Mouse (Mus musculus): Measurements from ENCODE around the gene Mrpl33. TPM values are rescaled to one million over a fixed set of nuclear protein-coding genes. Genes with fewer than 3 reads are reported as not detected.

The Mrpl33 gene
- polyA plus RNA-seq, 1 experiment from 2014 or later, result 211 TPM

DNA sequence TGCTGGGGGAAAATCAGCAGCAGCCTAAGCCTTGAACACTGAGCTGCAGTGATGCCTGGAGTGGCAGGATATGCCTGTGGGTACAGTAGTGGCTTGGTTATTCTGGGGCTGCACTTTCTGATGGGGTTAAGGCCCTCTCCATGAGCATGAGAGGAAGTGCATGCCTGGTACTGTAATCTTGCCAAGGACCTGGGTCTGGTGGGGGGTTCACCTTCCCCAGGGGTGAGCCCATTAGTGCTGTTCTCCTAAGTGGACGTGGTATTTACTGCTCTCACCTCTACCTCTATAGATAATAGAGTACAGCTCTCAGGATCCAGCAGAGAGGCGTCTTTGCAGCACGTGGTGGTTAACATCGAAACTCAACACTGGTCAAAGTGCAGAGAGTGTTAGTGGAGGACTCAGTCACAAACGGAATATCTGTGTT lies 117.1 kb downstream of the Mrpl33 start:
- Histone ChIP-seq H3K9me3 (replicated peaks; ENCODE audit: control insufficient read depth, low read length, poor library complexity, severe bottlenecking) (no peaks in the 10 kb centered on the region), H3K27ac (ENCODE audit: low read length) (no peak overlapping the region), H3K36me3 (ENCODE audit: control insufficient read depth, insufficient read depth, low read length) (no peaks in the 10 kb centered on the region), H3K4me1 (ENCODE audit: control insufficient read depth, insufficient read depth, low read length) (no peaks in the 10 kb centered on the region), H3K9ac (ENCODE audit: low read depth, low read length) (no peak overlapping the region), H3K4me3 (ENCODE audit: low read depth, low read length) (no peak overlapping the region), H3K4me2 (ENCODE audit: low read length) (no peak overlapping the region), H3K27me3 (ENCODE audit: control insufficient read depth, insufficient read depth, low read depth, low read length) (no peaks in the 10 kb centered on the region)
- WGBS, result 74% methylated on average over 5 of the region's 5 CpGs
- ATAC-seq, result no peak

Small RNA genes within 50 kb of the gene (microRNA-seq; reads per million reads assigned to microRNA genes)
- gene Mir3473e, result not detected

Other genes starting within 250 kb of the Mrpl33 start
- gene Zfp512, start 144.5 kb upstream of the Mrpl33 start, polyA plus RNA-seq (2015; fragmentation: Nextera tagmentation; extraction: Ambion mirVana), result 142 and 146 TPM in 2 replicates
- 0.16 TPM in 1 of 2 replicates, not detected in the other for gene 4930548H24Rik, start 111.2 kb upstream of the Mrpl33 start, polyA plus RNA-seq (2015; fragmentation: Nextera tagmentation; extraction: Ambion mirVana)
- 81.6 and 89.2 TPM in 2 replicates for gene Gpn1, start 102.2 kb upstream of the Mrpl33 start, polyA plus RNA-seq (2015; fragmentation: Nextera tagmentation; extraction: Ambion mirVana)
- 32.5 and 34.4 TPM in 2 replicates for gene Slc4a1ap, start 69.9 kb upstream of the Mrpl33 start, polyA plus RNA-seq (2015; fragmentation: Nextera tagmentation; extraction: Ambion mirVana)
- 25.1 and 27.8 TPM in 2 replicates for gene Supt7l, start 69.1 kb upstream of the Mrpl33 start, polyA plus RNA-seq (2015; fragmentation: Nextera tagmentation; extraction: Ambion mirVana)
- 1.9 and 2.5 TPM in 2 replicates for gene Rbks, start 100.7 kb downstream of the Mrpl33 start, polyA plus RNA-seq (2015; fragmentation: Nextera tagmentation; extraction: Ambion mirVana)
- gene Babam2, start 100.7 kb downstream of the Mrpl33 start, polyA plus RNA-seq (2015; fragmentation: Nextera tagmentation; extraction: Ambion mirVana), result 47.3 and 54.7 TPM in 2 replicates

Measured in midbrain, embryonic 16.5 days (tissue).